In the genomic region with DNA sequence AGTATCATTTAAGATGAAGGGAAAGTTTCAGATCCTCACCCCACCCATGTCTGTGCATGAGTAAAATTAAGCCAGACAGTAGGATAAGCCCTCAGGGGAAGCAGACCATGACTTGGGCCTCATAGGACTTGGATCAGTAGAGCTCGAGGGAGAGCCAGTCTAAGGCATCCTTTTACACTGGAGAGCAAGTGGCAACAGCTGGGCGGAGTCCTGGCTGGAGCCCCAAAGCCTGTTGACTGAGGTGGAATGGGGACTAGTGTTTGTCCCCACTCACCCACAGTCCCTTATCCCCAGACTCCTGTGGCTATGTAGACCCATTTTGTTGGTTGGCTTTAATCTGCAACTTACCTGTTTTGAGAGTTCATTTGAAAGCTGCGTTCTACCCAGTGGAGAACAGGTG, we compare ENCODE assay signal across 13 mouse cellular contexts.
"Had no signal": no experiment of that assay in that cellular context is flagged by ENCODE, and none has a peak within 500 bp of the region (broad histone marks: within the 10 kb centered on the region; RNA-seq: fewer than 3 reads in every experiment).

No protein-coding gene starts in this region.

- H3K4me1 ChIP-seq: kidney, embryonic 15.5 days; limb, embryonic 13.5 days; lung, embryonic 15.5 days; neural tube, embryonic 15.5 days had no signal

- H3K27ac ChIP-seq: kidney, embryonic 15.5 days; layer of hippocampus, adult 2 months; limb, embryonic 13.5 days; lung, embryonic 15.5 days; neural tube, embryonic 15.5 days had no signal

- H3K9ac ChIP-seq: kidney, embryonic 15.5 days; limb, embryonic 13.5 days; lung, embryonic 15.5 days; neural tube, embryonic 15.5 days had no signal

- H3K27me3 ChIP-seq: kidney, embryonic 15.5 days; limb, embryonic 13.5 days; lung, embryonic 15.5 days; neural tube, embryonic 15.5 days had no signal

- ATAC-seq: inflammation-experienced regulatory T-cells, adult 6 months; intestine, postnatal 0 days had no signal

- H3K4me3 ChIP-seq: kidney, embryonic 15.5 days; layer of hippocampus, adult 2 months; limb, embryonic 13.5 days; lung, embryonic 15.5 days; myocyte; neural tube, embryonic 15.5 days had no signal

- H3K9me3 ChIP-seq: kidney, embryonic 15.5 days; limb, embryonic 13.5 days; lung, embryonic 15.5 days; neural tube, embryonic 15.5 days had no signal

- DNase-seq: left cerebral cortex, postnatal 4 days; lung, postnatal 14 days; midbrain, embryonic 14.5 days; right cerebral cortex, adult 18-20 months; right cerebral cortex, postnatal 25 days had no signal

- H3K4me2 ChIP-seq: kidney, embryonic 15.5 days; limb, embryonic 13.5 days; lung, embryonic 15.5 days; neural tube, embryonic 15.5 days had no signal
